Mouse (Mus musculus) heart, adult 2 months (tissue): ENCODE results near the gene Pde6h.

Experiments used
- CTCF ChIP-seq: fragments of 200-600 bp; IDR thresholded peaks from 2 replicates; pipeline ENCODE4 v1.8.1; 2022; ENCODE audit warnings: antibody characterized with exemption, mild to moderate bottlenecking, moderate library complexity
- POLR2A ChIP-seq: fragments of 200-500 bp; IDR thresholded peaks from 2 replicates; pipeline ENCODE4 v1.6.1; 2011; ENCODE audit warnings: mild to moderate bottlenecking, low read depth, low read length, control low read depth; ENCODE audit not compliant: insufficient read depth

GRCm38 (mm10) chr6:136902527-136902926 lies 21.1 kb upstream of the Pde6h start:
- TF ChIP-seq CTCF (no peak), POLR2A (no peak)
